ENCODE assay signal across 8 mouse cellular contexts in genomic region chr13:69541776-69542175, GRCm38 (mm10). TPM values are rescaled to one million over a fixed set of nuclear protein-coding genes. Genes with fewer than 3 reads are reported as not detected.
DNase-seq lines count a peak whose midpoint lies in the region; ATAC-seq and TF ChIP-seq lines count a peak whose summit lies in the region.
"Had no signal": no experiment of that assay in that cellular context is flagged by ENCODE, and none has a peak within 500 bp of the region (broad histone marks: within the 10 kb centered on the region; RNA-seq: fewer than 3 reads in every experiment).

No protein-coding gene starts in this region.

- H3K9ac ChIP-seq in intestine, embryonic 14.5 days (ENCODE audit: low read length): no peak overlapping the region
- no peak overlapping the region for H3K9ac ChIP-seq in intestine, postnatal 0 days (ENCODE audit: low read depth, low read length)

- H3K4me3 ChIP-seq in intestine, embryonic 14.5 days (ENCODE audit: low read depth, low read length): no peak overlapping the region
- H3K4me3 ChIP-seq in intestine, postnatal 0 days (ENCODE audit: low read depth, low read length): no peak overlapping the region

- no peak for DNase-seq in intestine, embryonic 14.5 days (ENCODE audit: low spot score)
- peak; percentile 80 for DNase-seq in right cerebral cortex, adult 18-20 months
- no peak for DNase-seq in right cerebral cortex, postnatal 4 days
- DNase-seq in left cerebral cortex, postnatal 36 days (ENCODE audit: low spot score in 2 of 2): peak; percentile 61 to 62
- DNase-seq in embryo, embryonic 10.5 days (ENCODE audit: low spot score): no peak
- DNase-seq in thymus, postnatal 25 days: no peak
- DNase-seq: kidney, adult 11 months had no signal

- H3K36me3 ChIP-seq in intestine, embryonic 14.5 days (ENCODE audit: control insufficient read depth, insufficient read depth, low read length): no peaks in the 10 kb centered on the region
- H3K36me3 ChIP-seq in intestine, postnatal 0 days (ENCODE audit: control insufficient read depth, insufficient read depth): no peaks in the 10 kb centered on the region

- peaks cover 26% of the 10 kb centered on the region for H3K4me1 ChIP-seq in intestine, embryonic 14.5 days (replicated peaks; ENCODE audit: control insufficient read depth, insufficient read depth, low read length)
- no peaks in the 10 kb centered on the region; the same call in 1 of the 2 replicates for H3K4me1 ChIP-seq in intestine, postnatal 0 days (replicated peaks; ENCODE audit: control insufficient read depth, insufficient read depth, low read length)

- no peak for ATAC-seq in intestine, embryonic 14.5 days (replicated peaks; ENCODE audit: low FRiP score, low TSS enrichment, low read depth)
- ATAC-seq in intestine, postnatal 0 days: no peak

- H3K4me2 ChIP-seq in intestine, embryonic 14.5 days (ENCODE audit: low read length): no peak overlapping the region
- no peak overlapping the region; the same call in 1 of the 2 replicates for H3K4me2 ChIP-seq in intestine, postnatal 0 days (replicated peaks; ENCODE audit: low read depth)

- H3K27ac ChIP-seq in intestine, embryonic 14.5 days (ENCODE audit: low read depth): peak overlapping the region; percentile 40; the same call in 1 of the 2 replicates
- H3K27ac ChIP-seq in intestine, postnatal 0 days (ENCODE audit: low read depth, low read length): no peak overlapping the region

- no peak for TF ChIP-seq CTCF in intestine, postnatal 0 days (IDR thresholded peaks at IDR 0.05; ENCODE audit: low read depth)

- 64% methylated on average over 10 of the region's 10 CpGs for WGBS in intestine, embryonic 14.5 days
- 57% methylated on average over 10 of the region's 10 CpGs for WGBS in intestine, postnatal 0 days

- H3K27me3 ChIP-seq in intestine, embryonic 14.5 days (replicated peaks; ENCODE audit: control insufficient read depth, insufficient read depth, low read length): no peaks in the 10 kb centered on the region
- no peaks in the 10 kb centered on the region for H3K27me3 ChIP-seq in intestine, postnatal 0 days (replicated peaks; ENCODE audit: control insufficient read depth, insufficient read depth, low read length)

- H3K9me3 ChIP-seq in intestine, embryonic 14.5 days (ENCODE audit: control insufficient read depth, low read length): no peaks in the 10 kb centered on the region
- H3K9me3 ChIP-seq in intestine, postnatal 0 days (ENCODE audit: control insufficient read depth): no peaks in the 10 kb centered on the region

- intact Hi-C loops in left cerebral cortex, postnatal 36 days (cut with DNase I): no loop called here

RNA-seq across cellular contexts. Expression of gene Tent4a, which starts 7.4 kb away (rescaled TPM):
- 6.8 and 9.0 TPM in 2 replicates for polyA plus RNA-seq in intestine, embryonic 14.5 days (2014; fragmentation: Nextera tagmentation; extraction: Ambion mirVana)
- 2.3 and 2.7 TPM in 2 replicates for polyA plus RNA-seq in intestine, postnatal 0 days (2015; fragmentation: Nextera tagmentation; extraction: Ambion mirVana)
- 10 to 100 TPM; 40.2 to 43.4 TPM for total RNA-seq in left cerebral cortex, postnatal 36 days (2021)

RNA-seq across cellular contexts. Expression of gene Nsun2, which starts 8.2 kb away (rescaled TPM):
- 141 and 153 TPM in 2 replicates for polyA plus RNA-seq in intestine, embryonic 14.5 days (2014; fragmentation: Nextera tagmentation; extraction: Ambion mirVana)
- polyA plus RNA-seq in intestine, postnatal 0 days (2015; fragmentation: Nextera tagmentation; extraction: Ambion mirVana): 35.0 and 38.8 TPM in 2 replicates
- total RNA-seq in left cerebral cortex, postnatal 36 days (2021): 10 to 100 TPM; 75.5 to 77.9 TPM

Comparison
In these comparisons a context has a peak if more than half of its experiments do, and no peak if none do; other contexts are left out.
1. DNase-seq: peak in right cerebral cortex, adult 18-20 months (single experiment) and left cerebral cortex, postnatal 36 days (2 of 2); none in intestine, embryonic 14.5 days (single experiment), right cerebral cortex, postnatal 4 days (single experiment), embryo, embryonic 10.5 days (single experiment) and thymus, postnatal 25 days (single experiment).